Mouse (Mus musculus): Measurements from ENCODE around the gene Nfe2l2. TPM values are rescaled to one million over a fixed set of nuclear protein-coding genes. Genes with fewer than 3 reads are reported as not detected.

Gene Nfe2l2
- polyA plus RNA-seq, 1 experiment from 2014 or later, result 7.8 TPM

GRCm38 (mm10) chr2:75692369-75692768 lies 12.1 kb downstream of the Nfe2l2 start:
- Histone ChIP-seq H3K27ac (ENCODE audit: low read depth, low read length) (no peak overlapping the region), H3K36me3 (ENCODE audit: control insufficient read depth, insufficient read depth, low read length) (no peaks in the 10 kb centered on the region), H3K9me3 (ENCODE audit: control insufficient read depth, low read length) (no peaks in the 10 kb centered on the region), H3K4me1 (ENCODE audit: control insufficient read depth, insufficient read depth, low read length) (no peaks in the 10 kb centered on the region), H3K27me3 (ENCODE audit: control insufficient read depth, insufficient read depth, low read length) (no peaks in the 10 kb centered on the region), H3K4me2 (ENCODE audit: low read depth, low read length) (no peak overlapping the region), H3K9ac (replicated peaks; ENCODE audit: low read depth, low read length) (no peak overlapping the region), H3K4me3 (ENCODE audit: low read depth, low read length) (no peak overlapping the region)
- 91% methylated on average over 6 of the region's 6 CpGs for whole genome bisulfite sequencing
- ATAC-seq (ENCODE audit: low read depth), result no peak

DNA sequence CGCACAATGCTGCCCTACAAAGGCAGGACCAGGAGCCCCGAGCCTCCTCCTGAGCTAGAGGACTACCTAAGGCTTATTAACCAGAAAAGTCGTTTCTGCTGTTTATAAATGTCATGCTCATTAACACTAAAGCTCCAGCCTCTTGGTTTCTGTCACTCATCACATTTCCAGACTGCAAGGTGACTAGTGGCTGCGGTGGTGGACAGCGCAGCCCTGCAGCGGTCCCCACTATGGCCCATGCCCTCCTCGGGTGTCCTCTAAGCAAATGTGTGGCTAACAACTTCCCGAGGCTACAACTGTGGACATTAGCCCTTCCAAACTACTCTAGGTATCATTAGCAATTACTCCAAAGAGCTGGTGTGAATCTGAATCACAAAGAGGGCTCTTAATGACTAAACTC lies 13.1 kb downstream of the Nfe2l2 start:
- H3K9me3 ChIP-seq (ENCODE audit: control insufficient read depth, low read length), result no peaks in the 10 kb centered on the region
- H3K4me1 ChIP-seq (ENCODE audit: control insufficient read depth, insufficient read depth, low read length), result no peaks in the 10 kb centered on the region
- no peak overlapping the region for H3K27ac ChIP-seq (ENCODE audit: low read depth, low read length)
- no peaks in the 10 kb centered on the region for H3K27me3 ChIP-seq (ENCODE audit: control insufficient read depth, insufficient read depth, low read length)
- H3K4me3 ChIP-seq (ENCODE audit: low read depth, low read length), result no peak overlapping the region
- WGBS, result 84% methylated on average over 8 of the region's 8 CpGs
- no peak overlapping the region for H3K9ac ChIP-seq (replicated peaks; ENCODE audit: low read depth, low read length)
- no peak overlapping the region for H3K4me2 ChIP-seq (ENCODE audit: low read depth, low read length)
- no peaks in the 10 kb centered on the region for H3K36me3 ChIP-seq (ENCODE audit: control insufficient read depth, insufficient read depth, low read length)
- ATAC-seq (ENCODE audit: low read depth), result no peak

DNA sequence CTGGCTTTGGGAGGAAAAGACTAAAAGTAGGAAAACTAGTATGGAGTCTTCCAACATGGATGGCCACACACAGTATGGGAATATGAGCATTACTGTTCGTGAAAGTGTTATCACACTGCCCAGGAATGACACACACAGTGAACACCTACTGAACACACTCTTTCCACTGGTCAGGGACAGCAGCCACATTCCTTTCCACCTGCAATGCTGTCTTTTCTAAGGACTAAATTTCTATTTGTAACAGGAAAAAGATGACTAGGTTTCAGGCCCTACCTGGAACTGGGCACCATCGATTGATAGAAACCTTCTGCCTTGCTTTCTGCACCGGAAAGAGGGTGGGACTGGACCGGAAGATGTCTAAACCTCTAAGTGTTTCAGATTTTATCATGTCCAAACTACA lies 13.8 kb downstream of the Nfe2l2 start:
- WGBS, result 95% methylated on average over 4 of the region's 4 CpGs
- Histone ChIP-seq H3K36me3 (ENCODE audit: control insufficient read depth, insufficient read depth, low read length) (no peaks in the 10 kb centered on the region), H3K27ac (ENCODE audit: low read depth, low read length) (no peak overlapping the region), H3K9me3 (ENCODE audit: control insufficient read depth, low read length) (no peaks in the 10 kb centered on the region), H3K4me1 (ENCODE audit: control insufficient read depth, insufficient read depth, low read length) (no peaks in the 10 kb centered on the region), H3K4me3 (ENCODE audit: low read depth, low read length) (no peak overlapping the region), H3K4me2 (ENCODE audit: low read depth, low read length) (no peak overlapping the region), H3K27me3 (ENCODE audit: control insufficient read depth, insufficient read depth, low read length) (no peaks in the 10 kb centered on the region), H3K9ac (replicated peaks; ENCODE audit: low read depth, low read length) (no peak overlapping the region)
- no peak for ATAC-seq (ENCODE audit: low read depth)

DNA sequence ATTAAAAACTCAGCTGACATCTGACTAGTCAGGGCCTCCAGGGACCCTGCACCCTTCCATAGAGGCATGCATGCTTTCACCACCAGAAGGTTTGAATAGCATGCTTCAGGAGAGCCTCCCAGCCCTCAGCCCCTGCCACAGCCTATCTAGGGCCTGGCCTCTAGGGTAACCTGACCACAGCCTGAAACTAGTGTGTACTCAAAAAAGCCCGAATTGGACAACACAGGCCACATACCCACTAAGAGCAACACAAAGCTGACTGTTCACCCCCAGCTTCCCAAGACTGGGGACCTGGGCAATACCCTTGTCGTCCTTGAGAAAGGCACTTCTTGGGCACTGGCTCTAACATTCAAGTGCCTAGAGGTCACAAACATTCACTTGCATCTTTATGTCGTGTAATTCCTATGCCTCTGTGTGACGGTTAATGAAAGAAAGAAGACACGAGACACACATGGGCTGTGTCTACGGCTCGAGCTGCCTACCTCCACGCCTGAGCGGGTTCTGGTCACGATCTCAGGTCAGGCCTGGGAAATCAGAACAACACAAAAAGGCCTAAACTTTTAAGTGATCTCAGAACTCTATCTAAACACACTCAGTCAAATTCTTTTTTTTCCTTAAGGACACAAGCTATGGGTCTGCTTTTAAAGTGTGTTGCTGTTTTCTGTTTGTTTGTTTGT lies 14.8 kb downstream of the Nfe2l2 start:
- Histone ChIP-seq H3K9ac (replicated peaks; ENCODE audit: low read depth, low read length) (no peak overlapping the region), H3K9me3 (ENCODE audit: control insufficient read depth, low read length) (no peaks in the 10 kb centered on the region), H3K4me1 (ENCODE audit: control insufficient read depth, insufficient read depth, low read length) (no peaks in the 10 kb centered on the region), H3K4me3 (ENCODE audit: low read depth, low read length) (no peak overlapping the region), H3K27ac (ENCODE audit: low read depth, low read length) (no peak overlapping the region), H3K4me2 (ENCODE audit: low read depth, low read length) (no peak overlapping the region), H3K27me3 (ENCODE audit: control insufficient read depth, insufficient read depth, low read length) (no peaks in the 10 kb centered on the region), H3K36me3 (ENCODE audit: control insufficient read depth, insufficient read depth, low read length) (no peaks in the 10 kb centered on the region)
- no peak for ATAC-seq (ENCODE audit: low read depth)
- 87% methylated on average over 10 of the region's 10 CpGs for WGBS

- Histone ChIP-seq H3K9me3 (ENCODE audit: control insufficient read depth, low read length) (no peaks in the 10 kb centered on the region), H3K4me2 (ENCODE audit: low read depth, low read length) (no peak overlapping the region), H3K27ac (ENCODE audit: low read depth, low read length) (no peak overlapping the region), H3K4me1 (ENCODE audit: control insufficient read depth, insufficient read depth, low read length) (no peaks in the 10 kb centered on the region), H3K27me3 (ENCODE audit: control insufficient read depth, insufficient read depth, low read length) (no peaks in the 10 kb centered on the region), H3K36me3 (ENCODE audit: control insufficient read depth, insufficient read depth, low read length) (no peaks in the 10 kb centered on the region), H3K4me3 (ENCODE audit: low read depth, low read length) (no peak overlapping the region), H3K9ac (replicated peaks; ENCODE audit: low read depth, low read length) (no peak overlapping the region)
- ATAC-seq (ENCODE audit: low read depth), result no peak
- WGBS, result 93% methylated on average over 1 of the region's 1 CpGs
Observed at GRCm38 (mm10) chr2:75688901-75689300, 15.5 kb downstream of the Nfe2l2 start.

DNA sequence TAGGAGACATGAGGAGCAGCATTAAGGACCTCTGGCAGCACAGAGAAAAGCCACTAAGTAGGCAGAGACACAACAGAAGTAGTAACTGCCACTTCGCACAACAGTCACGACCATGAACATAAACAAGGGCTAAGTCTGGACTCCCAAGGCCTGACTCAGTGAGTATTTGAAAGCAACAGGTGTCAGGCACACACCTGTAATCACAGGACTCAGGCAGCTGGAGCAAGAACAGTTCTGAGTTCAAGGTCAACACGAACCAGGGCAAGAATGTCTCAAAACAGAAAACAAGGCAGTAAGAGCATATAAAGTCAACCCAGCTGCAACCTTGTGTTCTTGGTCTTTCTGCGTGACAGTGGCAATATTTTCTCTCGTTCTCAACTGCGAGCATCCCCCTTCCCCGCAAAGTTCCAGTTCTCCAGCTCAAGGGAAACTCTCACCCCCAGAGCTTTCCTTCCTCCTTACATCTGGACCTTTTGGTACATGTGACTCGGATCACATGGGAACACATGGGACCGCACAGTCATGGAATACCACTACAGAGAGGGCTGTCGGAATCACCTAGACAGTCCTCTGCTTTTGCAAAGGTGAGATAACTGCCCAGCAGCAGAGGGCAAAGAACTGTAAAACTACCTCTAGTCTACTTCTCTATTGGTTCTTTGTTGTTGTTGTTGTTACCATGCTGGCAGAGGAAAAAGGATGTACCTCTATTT lies 17.2 kb downstream of the Nfe2l2 start:
- H3K27ac ChIP-seq (ENCODE audit: low read depth, low read length), result no peak overlapping the region
- H3K4me3 ChIP-seq (ENCODE audit: low read depth, low read length), result no peak overlapping the region
- 92% methylated on average over 10 of the region's 10 CpGs for WGBS
- no peak overlapping the region for H3K9ac ChIP-seq (replicated peaks; ENCODE audit: low read depth, low read length)
- no peaks in the 10 kb centered on the region for H3K9me3 ChIP-seq (ENCODE audit: control insufficient read depth, low read length)
- H3K36me3 ChIP-seq (ENCODE audit: control insufficient read depth, insufficient read depth, low read length), result no peaks in the 10 kb centered on the region
- no peaks in the 10 kb centered on the region for H3K4me1 ChIP-seq (ENCODE audit: control insufficient read depth, insufficient read depth, low read length)
- H3K27me3 ChIP-seq (ENCODE audit: control insufficient read depth, insufficient read depth, low read length), result no peaks in the 10 kb centered on the region
- no peak overlapping the region for H3K4me2 ChIP-seq (ENCODE audit: low read depth, low read length)
- no peak for ATAC-seq (ENCODE audit: low read depth)

DNA sequence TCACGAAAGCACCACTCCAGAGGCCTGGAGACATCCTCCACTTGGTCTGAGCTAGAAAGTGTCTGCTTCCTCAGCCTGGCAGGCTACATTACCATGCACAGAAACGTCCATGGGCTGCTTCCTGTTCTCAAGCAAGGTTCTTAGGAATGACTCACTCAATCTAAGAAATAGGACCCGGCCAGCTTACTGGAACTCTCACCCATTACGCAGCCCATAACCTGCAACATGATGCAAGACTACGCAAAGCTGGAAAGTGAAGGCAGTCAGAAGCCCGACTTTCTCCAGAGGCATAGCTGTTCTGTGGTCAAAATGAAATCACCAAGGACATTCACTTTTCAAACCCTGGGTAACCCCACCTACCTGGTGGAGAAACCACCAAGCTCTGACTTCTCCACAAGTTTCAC lies 19.0 kb downstream of the Nfe2l2 start:
- ATAC-seq (ENCODE audit: low read depth), result no peak
- H3K36me3 ChIP-seq (ENCODE audit: control insufficient read depth, insufficient read depth, low read length), result no peaks in the 10 kb centered on the region
- H3K4me1 ChIP-seq (ENCODE audit: control insufficient read depth, insufficient read depth, low read length), result no peaks in the 10 kb centered on the region
- H3K4me3 ChIP-seq (ENCODE audit: low read depth, low read length), result no peak overlapping the region
- H3K27ac ChIP-seq (ENCODE audit: low read depth, low read length), result no peak overlapping the region
- H3K9me3 ChIP-seq (ENCODE audit: control insufficient read depth, low read length), result no peaks in the 10 kb centered on the region
- no peak overlapping the region for H3K9ac ChIP-seq (replicated peaks; ENCODE audit: low read depth, low read length)
- no peaks in the 10 kb centered on the region for H3K27me3 ChIP-seq (ENCODE audit: control insufficient read depth, insufficient read depth, low read length)
- 88% methylated on average over 6 of the region's 6 CpGs for WGBS
- no peak overlapping the region for H3K4me2 ChIP-seq (ENCODE audit: low read depth, low read length)

GRCm38 (mm10) chr2:75684526-75684925 lies 19.9 kb downstream of the Nfe2l2 start:
- Histone ChIP-seq H3K27ac (ENCODE audit: low read depth, low read length) (no peak overlapping the region), H3K4me2 (ENCODE audit: low read depth, low read length) (no peak overlapping the region), H3K9me3 (ENCODE audit: control insufficient read depth, low read length) (no peaks in the 10 kb centered on the region), H3K4me3 (ENCODE audit: low read depth, low read length) (no peak overlapping the region), H3K4me1 (ENCODE audit: control insufficient read depth, insufficient read depth, low read length) (no peaks in the 10 kb centered on the region), H3K27me3 (ENCODE audit: control insufficient read depth, insufficient read depth, low read length) (no peaks in the 10 kb centered on the region), H3K36me3 (ENCODE audit: control insufficient read depth, insufficient read depth, low read length) (no peaks in the 10 kb centered on the region), H3K9ac (replicated peaks; ENCODE audit: low read depth, low read length) (no peak overlapping the region)
- ATAC-seq (ENCODE audit: low read depth), result no peak
- 69% methylated on average over 3 of the region's 3 CpGs for WGBS

DNA sequence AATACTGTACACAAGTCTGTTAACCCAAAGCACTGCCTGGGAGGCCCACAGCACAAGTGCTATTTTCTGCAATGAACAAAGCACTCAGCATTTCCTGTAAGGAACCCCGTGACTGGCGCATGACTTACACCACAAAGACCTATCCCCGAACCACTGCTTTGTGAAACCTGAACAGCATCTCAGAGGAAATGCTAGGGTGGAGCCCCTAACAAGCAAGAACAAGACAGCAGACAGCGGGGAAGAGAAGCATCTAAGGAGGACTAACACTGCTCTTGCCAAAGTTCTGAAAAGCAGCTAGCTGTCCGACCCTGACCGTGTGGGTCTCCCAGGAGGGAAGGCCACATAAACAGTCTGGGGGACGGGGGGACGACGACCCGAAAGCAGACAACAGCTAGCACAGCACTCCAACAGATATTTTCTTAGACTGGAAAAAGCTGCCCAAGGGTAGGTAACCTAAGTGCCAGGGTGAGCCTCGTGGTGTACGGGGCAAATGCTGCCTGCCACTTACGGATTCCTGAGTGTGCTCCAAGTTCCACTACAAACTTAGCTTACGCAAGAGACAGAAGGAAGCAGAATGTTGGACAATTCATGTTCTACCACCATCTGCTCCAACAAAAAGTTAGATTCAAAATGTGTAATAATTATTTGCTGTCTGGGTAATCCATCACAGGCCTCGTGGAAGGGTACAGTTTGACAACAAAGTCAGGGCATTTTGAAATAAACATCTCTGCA lies 21.3 kb downstream of the Nfe2l2 start:
- H3K4me1 ChIP-seq (ENCODE audit: control insufficient read depth, insufficient read depth, low read length), result no peaks in the 10 kb centered on the region
- H3K4me3 ChIP-seq (ENCODE audit: low read depth, low read length), result no peak overlapping the region
- no peak overlapping the region for H3K27ac ChIP-seq (ENCODE audit: low read depth, low read length)
- no peaks in the 10 kb centered on the region for H3K9me3 ChIP-seq (ENCODE audit: control insufficient read depth, low read length)
- no peak for ATAC-seq (ENCODE audit: low read depth)
- no peak overlapping the region for H3K4me2 ChIP-seq (ENCODE audit: low read depth, low read length)
- WGBS, result 73% methylated on average over 15 of the region's 15 CpGs
- no peak overlapping the region for H3K9ac ChIP-seq (replicated peaks; ENCODE audit: low read depth, low read length)
- H3K27me3 ChIP-seq (ENCODE audit: control insufficient read depth, insufficient read depth, low read length), result no peaks in the 10 kb centered on the region
- no peaks in the 10 kb centered on the region for H3K36me3 ChIP-seq (ENCODE audit: control insufficient read depth, insufficient read depth, low read length)
